Mouse (Mus musculus) embryonic facial prominence, embryonic 13.5 days (tissue): ENCODE data around the gene Nexn. TPM values are rescaled to one million over a fixed set of nuclear protein-coding genes. Genes with fewer than 3 reads are reported as not detected.
"Not testable (repeated sequence)": the region's sequence is repeated elsewhere in the genome, so short reads cannot be mapped to it uniquely, and the experiment has no call there.

Source experiments
- ATAC-seq: fragments of 200-750 bp; cut with Nextera tagmentation; 2 replicates; pipeline ENCODE4 v1.8.0; 2017; ENCODE audit warnings: low read depth; ENCODE audit not compliant: insufficient number of reproducible peaks, insufficient read depth, low FRiP score, low TSS enrichment
- H3K27ac ChIP-seq: fragments of 300-500 bp; sonication (generic); 2 replicates; pipeline ENCODE4 v1.5.1; 2015; ENCODE audit warnings: moderate library complexity, mild to moderate bottlenecking, inconsistent platforms
- H3K27me3 ChIP-seq: fragments of 300-500 bp; sonication (generic); 2 replicates; pipeline ENCODE4 v1.6.1; 2015; ENCODE audit warnings: mild to moderate bottlenecking, inconsistent platforms
- H3K36me3 ChIP-seq: fragments of 300-500 bp; sonication (generic); 2 replicates; pipeline ENCODE4 v1.6.1; 2015; ENCODE audit warnings: mild to moderate bottlenecking, inconsistent platforms
- H3K4me1 ChIP-seq: fragments of 300-500 bp; sonication (generic); 2 replicates; pipeline ENCODE4 v1.6.1; 2015; ENCODE audit warnings: inconsistent platforms
- H3K4me2 ChIP-seq: fragments of 300-500 bp; sonication (generic); 2 replicates; pipeline ENCODE4 v1.6.1; 2015; ENCODE audit warnings: moderate library complexity, mild to moderate bottlenecking, inconsistent platforms
- H3K4me3 ChIP-seq: fragments of 300-500 bp; sonication (generic); 2 replicates; pipeline ENCODE4 v1.5.1; 2015; ENCODE audit warnings: mild to moderate bottlenecking, inconsistent platforms
- H3K9ac ChIP-seq: fragments of 300-500 bp; sonication (generic); 2 replicates; pipeline ENCODE4 v1.6.1; 2015; ENCODE audit warnings: mild to moderate bottlenecking, inconsistent platforms
- H3K9me3 ChIP-seq: fragments of 300-500 bp; sonication (generic); 2 replicates; pipeline ENCODE4 v1.6.1; 2016; ENCODE audit warnings: inconsistent platforms
- WGBS: fragments of 180-500 bp; shearing (Covaris S2); methylation state at CpG from one replicate; pipeline ENCODE4 v1.1.7; 2015; ENCODE audit warnings: mixed read lengths; 5-methylcytosine and 5-hydroxymethylcytosine counted together
- polyA plus RNA-seq: library from polyadenylated mRNA; unstranded; fragments of >200 nt; fragmentation: Nextera tagmentation; extraction: Ambion mirVana; gene quantifications from 2 replicates; pipeline ENCODE4 v1.2.1, GENCODE M21; 2015

The Nexn gene
- polyA plus RNA-seq, 1 experiment from 2014 or later = 9.6 TPM

DNA sequence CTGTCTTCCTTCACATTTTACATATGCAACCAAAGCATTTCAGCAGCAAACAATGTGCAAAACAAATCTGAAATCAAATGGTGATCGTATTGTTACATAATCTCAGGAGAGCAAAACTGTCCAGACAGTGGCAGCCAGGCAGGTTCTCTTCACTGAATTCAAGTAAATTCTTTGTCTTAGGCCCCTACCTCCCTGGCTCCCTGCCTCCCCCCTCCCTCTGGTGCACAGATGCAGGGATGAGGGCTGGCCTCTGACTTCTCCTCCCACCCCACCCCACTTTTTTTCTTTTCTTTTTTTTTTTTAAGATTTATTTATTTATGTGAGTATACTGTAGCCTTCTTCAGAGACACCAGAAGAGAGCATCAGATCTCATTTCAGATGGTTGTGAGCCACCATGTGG is 5.8 kb downstream of the Nexn start:
- Histone ChIP-seq H3K9ac (no peak overlapping the region), H3K27ac (no peak overlapping the region), H3K27me3 (peaks cover 36% of the 10 kb centered on the region), H3K9me3 (no peaks in the 10 kb centered on the region), H3K4me3 (no peak overlapping the region), H3K36me3 (no peaks in the 10 kb centered on the region), H3K4me1 (peaks cover 17% of the 10 kb centered on the region), H3K4me2 (no peak overlapping the region)
- 90% methylated on average over 1 of the region's 1 CpGs for WGBS
- no peak for ATAC-seq

DNA sequence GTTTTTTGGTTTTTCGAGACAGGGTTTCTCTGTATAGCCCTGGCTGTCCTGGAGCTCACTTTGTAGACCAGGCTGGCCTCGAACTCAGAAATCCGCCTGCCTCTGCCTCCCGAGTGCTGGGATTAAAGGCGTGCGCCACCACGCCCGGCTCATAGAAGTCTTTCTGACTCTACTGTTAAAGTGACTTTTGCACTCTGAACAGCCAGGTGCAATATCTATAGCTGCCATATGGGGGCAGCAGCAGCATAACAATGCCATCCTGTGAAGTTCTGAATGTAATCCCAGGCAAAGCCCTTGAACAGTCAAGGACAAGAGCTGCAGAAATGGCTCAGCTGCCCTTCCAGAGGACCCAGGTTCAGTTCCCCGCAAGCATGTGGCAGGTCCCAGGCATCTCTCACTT is 6.7 kb downstream of the Nexn start:
- H3K9me3 ChIP-seq, H3K9ac ChIP-seq, H3K4me2 ChIP-seq, H3K36me3 ChIP-seq, ATAC-seq, H3K4me3 ChIP-seq, H3K27ac ChIP-seq: not testable (repeated sequence)
- Histone ChIP-seq H3K27me3 (peaks cover 29% of the 10 kb centered on the region), H3K4me1 (peaks cover 11% of the 10 kb centered on the region)
- 45% methylated on average over 8 of the region's 9 CpGs for WGBS

DNA sequence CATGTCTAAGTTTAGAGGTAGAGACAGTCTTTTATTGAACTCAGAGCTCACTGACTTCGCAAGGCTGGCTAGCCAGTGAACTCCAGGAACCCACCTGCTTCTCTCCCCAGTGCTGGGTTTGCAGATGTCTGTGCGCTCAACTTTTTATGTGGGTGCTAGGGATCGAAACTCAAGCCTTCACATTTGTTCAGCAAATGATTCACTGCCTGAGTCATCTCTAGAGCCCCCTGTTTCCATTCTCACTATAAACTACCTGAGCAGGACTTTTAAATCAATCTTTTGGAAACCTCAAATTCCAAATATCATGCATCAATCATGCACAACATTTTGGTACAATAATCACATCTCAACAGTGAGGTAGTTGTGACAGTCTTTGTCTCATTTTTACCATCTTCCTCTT is 8.6 kb downstream of the Nexn start:
- no peaks in the 10 kb centered on the region for H3K9me3 ChIP-seq
- no peak overlapping the region for H3K9ac ChIP-seq
- H3K4me1 ChIP-seq = peaks cover 11% of the 10 kb centered on the region
- H3K27me3 ChIP-seq = peaks cover 13% of the 10 kb centered on the region
- 84% methylated on average over 3 of the region's 3 CpGs for WGBS
- ATAC-seq = no peak
- H3K4me3 ChIP-seq = no peak overlapping the region
- no peaks in the 10 kb centered on the region for H3K36me3 ChIP-seq
- H3K27ac ChIP-seq = no peak overlapping the region
- no peak overlapping the region for H3K4me2 ChIP-seq

DNA sequence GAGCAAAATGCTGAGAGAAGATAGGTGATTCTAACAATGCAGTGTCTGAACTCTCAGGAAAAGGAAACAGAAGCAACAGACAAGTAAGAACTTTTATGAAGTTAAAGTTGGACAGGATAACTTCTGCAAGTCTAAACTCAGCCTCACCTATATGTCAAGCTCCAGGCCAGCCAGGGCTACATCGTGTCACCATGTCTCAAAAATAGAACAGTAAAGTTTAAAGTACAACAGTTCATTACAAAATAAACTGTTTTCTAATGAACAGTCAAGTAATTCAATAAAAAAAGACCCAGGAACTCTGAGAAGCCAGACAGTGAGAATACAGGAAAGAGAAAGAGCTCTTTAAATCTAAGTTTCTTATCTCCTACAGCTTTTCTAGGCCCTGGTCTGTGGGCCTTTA is 15.7 kb downstream of the Nexn start:
- Histone ChIP-seq H3K9me3 (no peaks in the 10 kb centered on the region), H3K36me3 (no peaks in the 10 kb centered on the region; the same call in 1 of the 2 replicates), H3K27me3 (no peaks in the 10 kb centered on the region), H3K4me3 (no peak overlapping the region), H3K9ac (no peak overlapping the region), H3K4me1 (no peaks in the 10 kb centered on the region), H3K27ac (no peak overlapping the region), H3K4me2 (no peak overlapping the region)
- no peak for ATAC-seq
- 94% methylated on average over 1 of the region's 1 CpGs for WGBS

DNA sequence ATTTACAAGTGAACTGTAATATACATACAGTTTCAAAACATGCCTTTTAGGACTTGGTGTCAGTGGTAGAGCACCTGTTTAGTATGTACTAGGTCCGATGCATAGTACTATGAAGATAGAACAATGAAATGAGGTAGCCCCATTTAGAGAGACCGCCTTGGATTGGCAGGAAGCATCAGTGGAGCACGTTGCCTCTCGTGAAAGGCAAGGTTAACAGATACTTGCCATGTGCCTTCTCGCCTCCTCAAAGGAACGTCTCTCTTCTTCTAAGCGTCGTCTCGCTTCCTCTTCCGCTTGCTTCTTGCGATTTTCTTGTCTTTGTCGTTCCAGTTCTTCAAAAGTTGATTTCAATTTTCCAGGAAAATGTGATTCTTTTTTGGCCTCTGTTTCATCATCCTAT is 18.4 kb downstream of the Nexn start:
- Histone ChIP-seq H3K36me3 (no peaks in the 10 kb centered on the region; the same call in 1 of the 2 replicates), H3K4me2 (no peak overlapping the region), H3K27me3 (no peaks in the 10 kb centered on the region), H3K9me3 (no peaks in the 10 kb centered on the region), H3K4me1 (no peaks in the 10 kb centered on the region), H3K27ac (no peak overlapping the region), H3K9ac (no peak overlapping the region), H3K4me3 (no peak overlapping the region)
- ATAC-seq = no peak
- WGBS = 78% methylated on average over 12 of the region's 12 CpGs

DNA sequence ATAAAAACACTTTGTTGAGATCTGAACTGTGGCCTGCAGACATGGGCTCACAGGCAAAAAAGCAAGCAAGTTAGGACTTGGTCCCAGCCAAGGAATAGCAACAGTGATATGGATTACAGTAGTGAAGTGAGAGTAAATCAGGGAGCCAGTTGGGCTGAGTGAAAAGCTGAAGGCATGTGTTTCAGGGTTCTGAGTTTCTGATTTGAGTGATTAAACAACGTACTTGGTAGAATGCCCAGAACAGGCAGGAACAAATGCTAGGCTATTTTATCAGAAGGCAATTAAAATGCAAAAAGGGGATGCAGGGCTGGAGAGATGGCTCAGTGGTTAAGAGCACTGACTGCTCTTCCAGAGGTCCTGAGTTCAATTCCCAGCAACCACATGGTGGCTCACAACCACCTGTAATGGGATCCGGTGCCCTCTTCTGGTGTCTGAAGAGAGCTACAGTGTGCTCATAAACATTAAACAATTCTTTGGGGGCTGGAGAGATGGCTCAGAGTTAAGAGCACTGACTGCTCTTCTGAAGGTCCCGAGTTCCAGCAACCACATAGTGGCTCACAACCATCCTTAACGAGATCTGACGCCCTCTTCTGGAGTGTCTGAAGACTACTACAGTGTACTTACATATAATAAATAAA is 20.8 kb downstream of the Nexn start:
- WGBS = 75% methylated on average over 5 of the region's 5 CpGs

DNA sequence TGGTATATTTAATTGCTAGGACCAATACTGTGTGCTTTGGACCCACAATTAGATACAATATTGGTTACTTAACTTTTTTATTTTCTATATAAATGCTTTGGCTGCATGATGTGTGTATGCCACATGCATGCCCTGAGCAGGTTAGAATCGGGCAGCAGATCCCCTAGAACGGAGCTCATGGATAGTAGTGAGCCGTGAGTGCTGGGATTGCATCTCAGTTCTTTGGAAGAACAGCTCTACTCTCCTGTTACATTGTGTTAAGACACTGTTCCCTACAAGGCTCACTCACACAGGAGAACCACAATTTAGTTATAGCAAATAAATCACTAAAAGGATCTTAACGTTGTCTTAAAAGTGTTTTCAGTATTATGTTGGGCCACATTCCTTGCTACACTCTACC is 22.8 kb downstream of the Nexn start:
- H3K4me2 ChIP-seq = no peak overlapping the region
- H3K9ac ChIP-seq = no peak overlapping the region
- H3K4me1 ChIP-seq = no peaks in the 10 kb centered on the region
- no peak overlapping the region for H3K27ac ChIP-seq
- 79% methylated on average over 4 of the region's 4 CpGs for WGBS
- no peaks in the 10 kb centered on the region for H3K9me3 ChIP-seq
- H3K27me3 ChIP-seq = no peaks in the 10 kb centered on the region
- no peak for ATAC-seq
- H3K36me3 ChIP-seq = peaks cover 10% of the 10 kb centered on the region
- H3K4me3 ChIP-seq = no peak overlapping the region

More for the DNA sequence above, 20.8 kb downstream of the Nexn start:
- no peak overlapping the region for H3K4me2 ChIP-seq
- no peaks in the 10 kb centered on the region for H3K27me3 ChIP-seq
- H3K4me1 ChIP-seq = no peaks in the 10 kb centered on the region
- no peak overlapping the region for H3K27ac ChIP-seq
- H3K4me3 ChIP-seq = no peak overlapping the region
- no peaks in the 10 kb centered on the region for H3K9me3 ChIP-seq
- H3K9ac ChIP-seq = no peak overlapping the region
- no peak for ATAC-seq
- no peaks in the 10 kb centered on the region; the same call in 1 of the 2 replicates for H3K36me3 ChIP-seq

DNA sequence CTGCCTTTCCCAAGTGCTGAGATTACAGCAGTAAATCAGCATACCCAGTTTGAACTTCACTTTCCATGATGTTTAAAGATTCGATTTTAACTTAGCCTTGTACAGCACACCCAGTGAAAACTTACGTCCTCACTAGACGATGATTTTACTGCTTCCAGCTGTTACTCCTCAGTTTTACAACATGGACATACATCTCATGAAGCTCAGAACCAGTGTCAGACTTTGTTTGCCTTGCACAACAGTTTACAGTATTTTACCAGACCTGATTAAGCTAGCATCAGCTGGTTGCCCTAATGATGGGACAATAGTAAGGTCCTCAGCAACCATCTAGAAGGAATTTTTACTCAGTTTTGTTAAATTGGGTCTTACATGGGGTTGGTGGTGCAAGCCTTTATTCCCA is 25.1 kb downstream of the Nexn start:
- Histone ChIP-seq H3K4me1 (no peaks in the 10 kb centered on the region), H3K27me3 (no peaks in the 10 kb centered on the region), H3K4me3 (no peak overlapping the region), H3K9me3 (no peaks in the 10 kb centered on the region), H3K4me2 (no peak overlapping the region), H3K9ac (no peak overlapping the region), H3K27ac (no peak overlapping the region), H3K36me3 (peaks cover 21% of the 10 kb centered on the region)
- WGBS = 71% methylated on average over 3 of the region's 3 CpGs
- ATAC-seq = no peak

DNA sequence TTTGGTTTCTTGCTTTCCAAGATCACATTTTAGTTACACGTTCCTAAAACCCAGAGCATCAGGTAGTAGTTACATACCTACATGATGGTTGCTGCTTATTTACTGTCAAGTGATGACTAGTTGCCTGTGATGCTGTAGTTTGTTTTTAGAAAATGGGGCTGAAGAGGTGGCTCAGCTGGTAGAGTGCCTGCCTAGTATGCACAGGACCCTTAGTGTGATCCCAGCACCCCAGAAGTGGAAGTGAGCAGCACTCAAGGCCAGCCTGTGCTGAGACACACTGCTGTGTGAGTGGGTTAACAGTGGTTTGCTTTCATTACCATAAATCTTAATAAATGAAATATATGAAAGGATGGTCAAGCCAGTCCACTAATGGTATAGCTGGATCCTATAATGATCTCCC is 26.6 kb downstream of the Nexn start:
- ATAC-seq = no peak
- H3K9me3 ChIP-seq = no peaks in the 10 kb centered on the region
- H3K27ac ChIP-seq = no peak overlapping the region
- no peaks in the 10 kb centered on the region for H3K27me3 ChIP-seq
- no peak overlapping the region for H3K9ac ChIP-seq
- no peak overlapping the region for H3K4me2 ChIP-seq
- H3K4me1 ChIP-seq = no peaks in the 10 kb centered on the region
- H3K36me3 ChIP-seq = peaks cover 28% of the 10 kb centered on the region
- 91% methylated on average over 1 of the region's 1 CpGs for WGBS
- H3K4me3 ChIP-seq = no peak overlapping the region

DNA sequence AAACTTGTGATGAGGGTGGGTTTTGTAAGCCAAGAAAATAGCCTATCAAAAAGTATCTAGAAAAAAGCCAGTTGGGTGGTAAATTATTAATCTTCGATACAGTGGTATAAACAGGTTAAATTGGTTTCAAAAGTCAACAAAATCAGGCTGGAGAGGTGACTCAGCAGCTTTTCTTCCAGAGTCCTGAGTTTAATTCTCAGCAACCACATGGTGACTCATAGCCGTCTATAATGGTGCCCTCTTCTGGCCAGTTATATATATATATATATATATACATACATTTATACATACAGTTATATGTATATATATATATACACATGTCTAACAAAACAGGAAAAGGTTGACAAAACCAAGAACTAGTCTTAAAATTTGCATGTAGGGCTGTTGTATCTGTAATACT is 27.3 kb downstream of the Nexn start:
- Histone ChIP-seq H3K27me3 (no peaks in the 10 kb centered on the region), H3K9me3 (no peaks in the 10 kb centered on the region), H3K4me1 (no peaks in the 10 kb centered on the region), H3K4me2 (no peak overlapping the region), H3K36me3 (peaks cover 35% of the 10 kb centered on the region), H3K27ac (no peak overlapping the region), H3K9ac (no peak overlapping the region), H3K4me3 (no peak overlapping the region)
- no peak for ATAC-seq
- 55% methylated on average over 2 of the region's 2 CpGs for whole genome bisulfite sequencing

DNA sequence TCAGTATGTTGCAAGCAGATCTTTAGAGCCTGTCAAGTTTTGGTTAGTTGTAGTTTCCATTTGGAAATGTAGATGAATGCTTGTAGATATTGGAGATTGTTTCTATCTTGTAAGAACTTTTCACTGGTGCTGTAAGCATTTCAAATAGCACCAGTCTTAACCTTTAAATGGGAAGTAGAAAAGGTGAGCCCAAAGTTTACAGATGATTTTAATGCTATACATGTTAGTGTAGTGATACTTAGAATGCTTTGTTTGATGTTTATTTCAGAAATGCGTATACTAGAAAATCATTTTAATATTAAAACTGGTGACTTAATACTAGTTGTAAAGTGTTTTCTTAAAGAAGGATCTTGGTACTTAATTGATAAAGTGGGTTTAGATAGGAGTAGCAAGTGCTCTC is 30.3 kb downstream of the Nexn start:
- no peak overlapping the region for H3K9ac ChIP-seq
- 95% methylated on average over 1 of the region's 1 CpGs for WGBS
- H3K27me3 ChIP-seq = no peaks in the 10 kb centered on the region
- no peak for ATAC-seq
- H3K36me3 ChIP-seq = peaks cover 56% of the 10 kb centered on the region
- no peak overlapping the region for H3K27ac ChIP-seq
- H3K4me1 ChIP-seq = no peaks in the 10 kb centered on the region
- no peak overlapping the region for H3K4me2 ChIP-seq
- no peaks in the 10 kb centered on the region for H3K9me3 ChIP-seq
- H3K4me3 ChIP-seq = no peak overlapping the region

DNA sequence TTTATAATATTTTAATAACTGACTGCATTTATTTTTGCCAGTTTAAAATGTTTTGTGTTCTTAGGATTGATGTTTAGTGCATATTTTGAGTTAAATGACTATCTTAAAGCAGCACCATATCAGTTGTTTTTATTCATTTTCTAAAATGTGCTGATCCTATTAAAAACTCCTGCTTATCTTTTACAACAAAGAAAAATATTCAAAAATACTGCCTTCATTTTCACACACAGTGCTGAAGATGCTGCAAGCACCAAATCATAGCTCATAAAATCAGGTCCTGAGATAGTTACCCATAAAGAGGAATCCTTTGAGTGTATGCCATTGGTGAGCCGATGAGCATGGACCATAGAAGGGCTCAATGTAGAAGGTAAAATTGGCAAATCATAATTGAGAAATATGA is 30.9 kb downstream of the Nexn start:
- 94% methylated on average over 1 of the region's 1 CpGs for WGBS
- Histone ChIP-seq H3K9me3 (no peaks in the 10 kb centered on the region), H3K4me2 (no peak overlapping the region), H3K4me1 (no peaks in the 10 kb centered on the region), H3K4me3 (no peak overlapping the region), H3K9ac (no peak overlapping the region), H3K36me3 (peaks cover 59% of the 10 kb centered on the region), H3K27me3 (no peaks in the 10 kb centered on the region), H3K27ac (no peak overlapping the region)
- no peak for ATAC-seq
